Comparison of ENCODE assay signal across 8 mouse cellular contexts in genomic region chr4:40702797-40703709, GRCm38 (mm10). TPM values are rescaled to one million over a fixed set of nuclear protein-coding genes. Genes with fewer than 3 reads are reported as not detected.
A peak's percentile ranks its signal among the peaks of the same experiment; 100 is the strongest.
DNase-seq lines count a peak whose midpoint lies in the region; ATAC-seq and TF ChIP-seq lines count a peak whose summit lies in the region.

TSS of gene Aptx (minus strand) at chr4:40703194.

- H3K4me2 ChIP-seq in embryonic facial prominence, embryonic 13.5 days: peak within 1 kb of the TSS; percentile 73
- H3K4me2 ChIP-seq in limb, embryonic 13.5 days (replicated peaks): peak within 1 kb of the TSS; percentile 82
- H3K4me2 ChIP-seq in midbrain, embryonic 16.5 days (ENCODE audit: low read length): peak within 1 kb of the TSS; percentile 77

- ATAC-seq in embryonic facial prominence, embryonic 13.5 days (ENCODE audit: insufficient number of reproducible peaks, insufficient read depth, low FRiP score, low TSS enrichment, low read depth): peak; percentile 92
- peak; percentile 93 for ATAC-seq in limb, embryonic 13.5 days (ENCODE audit: low FRiP score, low read depth)
- ATAC-seq in midbrain, embryonic 16.5 days: peak; percentile 95

- peak; percentile 36 for TF ChIP-seq CTCF in heart, adult 2 months (IDR thresholded peaks at IDR 0.05)

- peak; percentile 92 for TF ChIP-seq POLR2A in heart, adult 2 months (IDR thresholded peaks at IDR 0.05; ENCODE audit: insufficient read depth, low read depth, low read length)

- WGBS in embryonic facial prominence, embryonic 13.5 days: under 1% methylated on average over 42 of the region's 42 CpGs
- WGBS in heart, adult 2 months: under 1% methylated on average over 42 of the region's 42 CpGs
- under 1% methylated on average over 42 of the region's 42 CpGs for WGBS in limb, embryonic 13.5 days
- WGBS in midbrain, embryonic 16.5 days: under 1% methylated on average over 42 of the region's 42 CpGs

- DNase-seq in 3134 (ENCODE audit: extremely low read depth, insufficient read length, low spot score): peak; percentile 92
- peak; percentile 95 for DNase-seq in adrenal gland, postnatal 36 days
- peak; percentile 95 to 97 for DNase-seq in heart, adult 2 months
- peak; percentile 97 to 98 for DNase-seq in kidney, adult 8-10 months
- peak; percentile 92 to 95 for DNase-seq in spleen, postnatal 10 days (ENCODE audit: low spot score in 2 of 2)

- H3K9me3 ChIP-seq in embryonic facial prominence, embryonic 13.5 days: no peaks in the 10 kb centered on the region
- H3K9me3 ChIP-seq in limb, embryonic 13.5 days: no peaks in the 10 kb centered on the region
- H3K9me3 ChIP-seq in midbrain, embryonic 16.5 days (replicated peaks; ENCODE audit: control insufficient read depth, low read length, poor library complexity, severe bottlenecking): no peaks in the 10 kb centered on the region

- peak; percentile 91 for TF ChIP-seq EP300 in heart, adult 2 months (IDR thresholded peaks at IDR 0.05; ENCODE audit: insufficient read depth, low read depth, low read length)

- peaks cover 20% of the 10 kb centered on the region for H3K4me1 ChIP-seq in embryonic facial prominence, embryonic 13.5 days
- H3K4me1 ChIP-seq in heart, adult 2 months (ENCODE audit: control insufficient read depth, insufficient read depth, low read length): peaks cover 9% of the 10 kb centered on the region
- H3K4me1 ChIP-seq in limb, embryonic 13.5 days: peaks cover 19% of the 10 kb centered on the region
- H3K4me1 ChIP-seq in midbrain, embryonic 16.5 days (ENCODE audit: control insufficient read depth, insufficient read depth, low read length): peaks cover 19% of the 10 kb centered on the region

- no peaks in the 10 kb centered on the region for H3K27me3 ChIP-seq in embryonic facial prominence, embryonic 13.5 days
- H3K27me3 ChIP-seq in heart, adult 2 months (ENCODE audit: control insufficient read depth, insufficient read depth, low read length): no peaks in the 10 kb centered on the region
- no peaks in the 10 kb centered on the region for H3K27me3 ChIP-seq in limb, embryonic 13.5 days
- H3K27me3 ChIP-seq in midbrain, embryonic 16.5 days (ENCODE audit: control insufficient read depth, insufficient read depth, low read depth, low read length): no peaks in the 10 kb centered on the region

- intact Hi-C loops in heart, adult 2 months (cut with DNase I): loop anchor here (1.0 kb wide), 1 partner anchor 19 kb away; the partner anchor contains the start of gene Dnaja1

- no peaks in the 10 kb centered on the region for H3K36me3 ChIP-seq in embryonic facial prominence, embryonic 13.5 days
- peaks cover 4% of the 10 kb centered on the region; the same call in 1 of the 2 replicates for H3K36me3 ChIP-seq in heart, adult 2 months (ENCODE audit: control insufficient read depth, insufficient read depth, low read length)
- no peaks in the 10 kb centered on the region; the same call in 1 of the 2 replicates for H3K36me3 ChIP-seq in limb, embryonic 13.5 days
- no peaks in the 10 kb centered on the region for H3K36me3 ChIP-seq in midbrain, embryonic 16.5 days (ENCODE audit: control insufficient read depth, insufficient read depth, low read length)

- H3K4me3 ChIP-seq in embryonic facial prominence, embryonic 13.5 days: peak within 1 kb of the TSS; percentile 50
- peak within 1 kb of the TSS; percentile 51 for H3K4me3 ChIP-seq in heart, adult 2 months
- peak within 1 kb of the TSS; percentile 64 for H3K4me3 ChIP-seq in limb, embryonic 13.5 days
- H3K4me3 ChIP-seq in midbrain, embryonic 16.5 days (ENCODE audit: low read depth, low read length): peak within 1 kb of the TSS; percentile 60

- H3K9ac ChIP-seq in embryonic facial prominence, embryonic 13.5 days: peak within 1 kb of the TSS; percentile 69
- peak within 1 kb of the TSS; percentile 81 for H3K9ac ChIP-seq in heart, adult 2 months (ENCODE audit: low read depth, low read length)
- H3K9ac ChIP-seq in limb, embryonic 13.5 days: peak within 1 kb of the TSS; percentile 78
- H3K9ac ChIP-seq in midbrain, embryonic 16.5 days (ENCODE audit: low read depth, low read length): peak within 1 kb of the TSS; percentile 72

- no peaks in the 10 kb centered on the region for H3K79me2 ChIP-seq in heart, adult 2 months (replicated peaks; ENCODE audit: control insufficient read depth, insufficient read depth, low read length)

- peak within 1 kb of the TSS; percentile 98 for H3K27ac ChIP-seq in embryonic facial prominence, embryonic 13.5 days
- H3K27ac ChIP-seq in heart, adult 2 months: peak within 1 kb of the TSS; percentile 98
- peak within 1 kb of the TSS; percentile 97 for H3K27ac ChIP-seq in limb, embryonic 13.5 days
- peak within 1 kb of the TSS; percentile 99 for H3K27ac ChIP-seq in midbrain, embryonic 16.5 days (ENCODE audit: low read length)

RNA-seq across cellular contexts. Expression of gene Aptx, which starts in this region (rescaled TPM):
- total RNA-seq in adrenal gland, postnatal 36 days (2021): 10 to 100 TPM; 14.4 to 23.2 TPM
- 40.4 TPM in 2 replicates for polyA plus RNA-seq in embryonic facial prominence, embryonic 13.5 days (2015; fragmentation: Nextera tagmentation; extraction: Ambion mirVana)
- 10 to 100 TPM; 14.4 to 16.8 TPM for total RNA-seq in heart, adult 2 months (2021)
- polyA plus RNA-seq in heart, adult 2 months (2012; rRNA removed): 7.6 and 11.2 TPM in 2 replicates
- polyA plus RNA-seq in limb, embryonic 13.5 days (2015; fragmentation: Nextera tagmentation; extraction: Ambion mirVana): 35.2 and 36.2 TPM in 2 replicates
- polyA plus RNA-seq in midbrain, embryonic 16.5 days (2015; fragmentation: Nextera tagmentation; extraction: Ambion mirVana): 46.7 and 50.6 TPM in 2 replicates

Comparison
In these comparisons a context has a peak if more than half of its experiments do, and no peak if none do; other contexts are left out.
1. Peak in every context shown above with its lines: DNase-seq, ATAC-seq, H3K4me3 ChIP-seq and H3K27ac ChIP-seq.